Mouse (Mus musculus) embryonic facial prominence, embryonic 14.5 days (tissue): ENCODE measurements around the gene Wdr4. TPM values are rescaled to one million over a fixed set of nuclear protein-coding genes. Genes with fewer than 3 reads are reported as not detected.

Source experiments
- ATAC-seq: fragments of 200-750 bp; cut with Nextera tagmentation; 2 replicates; pipeline ENCODE4 v1.8.0; 2017; ENCODE audit warnings: low read depth, moderate number of reproducible peaks, moderate TSS enrichment
- DNase-seq: peaks from one replicate; pipeline ENCODE4 v3.0.0-alpha.2; 2015; ENCODE audit warnings: low spot score
- H3K27ac ChIP-seq: fragments of 300-500 bp; sonication (generic); replicated peaks from 2 replicates; pipeline ENCODE4 v1.5.1; 2014; ENCODE audit warnings: low read depth, mild to moderate bottlenecking, low read length, moderate library complexity
- H3K27me3 ChIP-seq: fragments of 300-500 bp; sonication (generic); replicated peaks from 2 replicates; pipeline ENCODE4 v1.6.1; 2014; ENCODE audit warnings: low read length; ENCODE audit not compliant: control insufficient read depth, insufficient read depth
- H3K36me3 ChIP-seq: fragments of 300-500 bp; sonication (generic); 2 replicates; pipeline ENCODE4 v1.6.1; 2014; ENCODE audit warnings: low read length, mixed read lengths; ENCODE audit not compliant: control insufficient read depth, insufficient read depth
- H3K4me1 ChIP-seq: fragments of 300-500 bp; sonication (generic); 2 replicates; pipeline ENCODE4 v1.6.1; 2014; ENCODE audit warnings: antibody characterized with exemption, low read length; ENCODE audit not compliant: control insufficient read depth, insufficient read depth
- H3K4me2 ChIP-seq: fragments of 300-500 bp; sonication (generic); 2 replicates; pipeline ENCODE4 v1.6.1; 2014; ENCODE audit warnings: low read depth, mild to moderate bottlenecking, low read length, moderate library complexity, mixed read lengths
- H3K4me3 ChIP-seq: fragments of 300-500 bp; sonication (generic); 2 replicates; pipeline ENCODE4 v1.5.1; 2014; ENCODE audit warnings: low read depth, mild to moderate bottlenecking, low read length
- H3K9ac ChIP-seq: fragments of 300-500 bp; sonication (generic); 2 replicates; pipeline ENCODE4 v1.6.1; 2014; ENCODE audit warnings: low read depth, mild to moderate bottlenecking, low read length, moderate library complexity, mixed read lengths
- H3K9me3 ChIP-seq: fragments of 300-500 bp; sonication (generic); 2 replicates; pipeline ENCODE4 v1.6.1; 2016; ENCODE audit warnings: low read length; ENCODE audit not compliant: control insufficient read depth
- WGBS: fragments of 180-500 bp; shearing (Covaris S2); extraction: QIAGEN DNeasy Blood & Tissue Kit; methylation state at CpG from one replicate; pipeline ENCODE4 v1.1.7; 2014; 5-methylcytosine and 5-hydroxymethylcytosine counted together
- polyA plus RNA-seq: library from polyadenylated mRNA; unstranded; fragments of >200 nt; fragmentation: Nextera tagmentation; extraction: Ambion mirVana; gene quantifications from 2 replicates; pipeline ENCODE4 v1.2.1, GENCODE M21; 2014

The Wdr4 gene
- 29.3 and 31.7 TPM in 2 replicates for polyA plus RNA-seq

DNA sequence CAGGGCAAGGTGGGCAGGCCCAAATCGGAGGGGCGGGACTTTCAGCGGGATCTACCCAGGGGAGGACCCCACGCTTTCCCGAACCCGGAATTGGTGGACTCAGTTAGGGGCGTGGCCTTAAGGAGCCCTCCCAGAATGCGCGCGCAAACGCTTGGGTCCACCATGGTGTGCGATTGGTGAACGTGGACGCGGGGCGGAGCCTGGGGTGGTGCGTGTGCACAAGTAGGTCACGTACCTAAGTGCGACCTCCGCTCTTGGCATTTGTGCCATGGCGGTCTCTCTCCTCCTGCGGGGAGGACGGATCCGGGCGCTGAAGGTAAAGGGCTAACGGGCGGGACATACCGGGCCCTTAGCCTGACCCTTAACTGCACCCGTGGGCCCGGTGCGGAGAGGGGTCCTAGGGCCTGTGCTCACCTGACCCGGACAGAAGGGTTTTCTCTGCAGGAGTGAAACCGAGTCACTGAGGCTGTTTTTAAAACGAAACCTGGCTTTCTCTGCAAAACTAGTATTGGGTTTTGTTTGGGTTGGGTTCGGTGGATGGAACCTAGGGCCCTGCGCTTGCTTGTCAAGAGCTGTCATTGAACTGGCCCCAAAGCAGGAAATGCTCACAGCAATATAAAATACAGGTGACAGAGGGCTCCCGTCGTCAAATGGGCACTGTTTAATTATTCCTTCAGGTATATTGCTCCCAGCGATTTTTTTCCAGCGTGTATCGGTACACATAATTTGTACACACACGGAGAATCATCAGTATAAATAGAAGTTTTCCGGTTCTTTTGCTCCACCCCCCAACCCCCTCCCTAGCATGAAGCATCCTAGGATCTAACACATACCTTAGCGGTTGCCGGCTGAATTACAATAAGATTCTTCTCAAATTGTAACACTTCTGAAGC is at the start of gene Wdr4, which contains the start of gene Ndufv3:
Gene Wdr4, minus strand, starts transcription at position 35 of the 893 bp plus-strand sequence.
Gene Ndufv3, plus strand, starts transcription at position 170 of the 893 bp plus-strand sequence.
- Histone ChIP-seq H3K9ac (peak within 1 kb of the TSS; percentile 80), H3K9me3 (no peaks in the 10 kb centered on the region), H3K4me2 (peak within 1 kb of the TSS; percentile 81), H3K4me3 (peak within 1 kb of the TSS; percentile 86), H3K27ac (peak within 1 kb of the TSS; percentile 83), H3K27me3 (no peaks in the 10 kb centered on the region), H3K4me1 (peaks cover 16% of the 10 kb centered on the region), H3K36me3 (peaks cover 26% of the 10 kb centered on the region)
- WGBS = under 1% methylated on average over 39 of the region's 45 CpGs
- DNase-seq = peak; percentile 100
- peak; percentile 98 for ATAC-seq

DNA sequence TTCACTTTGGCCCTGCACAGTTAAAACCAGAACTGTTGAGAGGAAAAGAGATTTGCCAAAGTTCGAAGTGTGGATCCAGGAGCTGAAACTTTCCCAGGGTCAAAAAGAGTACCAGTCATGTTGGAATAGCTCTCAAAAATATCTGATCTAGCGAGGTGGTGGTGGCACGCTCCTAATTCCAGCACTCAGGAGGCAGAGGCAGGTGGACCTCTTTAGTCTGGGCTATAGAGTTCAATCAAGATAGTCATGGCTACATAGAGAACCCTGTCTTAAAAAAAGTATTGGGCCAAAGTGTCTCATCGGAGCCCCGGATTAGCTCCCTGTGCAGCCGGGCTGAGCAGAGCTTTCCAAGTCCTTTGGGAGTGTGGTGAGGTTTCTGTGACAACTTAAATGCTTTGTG is 46.5 kb upstream of the Wdr4 start:
- H3K36me3 ChIP-seq = no peaks in the 10 kb centered on the region
- H3K4me1 ChIP-seq = peaks cover 31% of the 10 kb centered on the region
- no peaks in the 10 kb centered on the region for H3K27me3 ChIP-seq
- ATAC-seq (no peak), DNase-seq (no peak)
- peak overlapping the region; percentile 85 for H3K4me2 ChIP-seq
- WGBS = 63% methylated on average over 6 of the region's 6 CpGs
- H3K4me3 ChIP-seq = peak overlapping the region; percentile 90
- H3K9ac ChIP-seq = peak overlapping the region; percentile 91
- no peaks in the 10 kb centered on the region for H3K9me3 ChIP-seq
- H3K27ac ChIP-seq = peak overlapping the region; percentile 98; the same call in 1 of the 2 replicates

DNA sequence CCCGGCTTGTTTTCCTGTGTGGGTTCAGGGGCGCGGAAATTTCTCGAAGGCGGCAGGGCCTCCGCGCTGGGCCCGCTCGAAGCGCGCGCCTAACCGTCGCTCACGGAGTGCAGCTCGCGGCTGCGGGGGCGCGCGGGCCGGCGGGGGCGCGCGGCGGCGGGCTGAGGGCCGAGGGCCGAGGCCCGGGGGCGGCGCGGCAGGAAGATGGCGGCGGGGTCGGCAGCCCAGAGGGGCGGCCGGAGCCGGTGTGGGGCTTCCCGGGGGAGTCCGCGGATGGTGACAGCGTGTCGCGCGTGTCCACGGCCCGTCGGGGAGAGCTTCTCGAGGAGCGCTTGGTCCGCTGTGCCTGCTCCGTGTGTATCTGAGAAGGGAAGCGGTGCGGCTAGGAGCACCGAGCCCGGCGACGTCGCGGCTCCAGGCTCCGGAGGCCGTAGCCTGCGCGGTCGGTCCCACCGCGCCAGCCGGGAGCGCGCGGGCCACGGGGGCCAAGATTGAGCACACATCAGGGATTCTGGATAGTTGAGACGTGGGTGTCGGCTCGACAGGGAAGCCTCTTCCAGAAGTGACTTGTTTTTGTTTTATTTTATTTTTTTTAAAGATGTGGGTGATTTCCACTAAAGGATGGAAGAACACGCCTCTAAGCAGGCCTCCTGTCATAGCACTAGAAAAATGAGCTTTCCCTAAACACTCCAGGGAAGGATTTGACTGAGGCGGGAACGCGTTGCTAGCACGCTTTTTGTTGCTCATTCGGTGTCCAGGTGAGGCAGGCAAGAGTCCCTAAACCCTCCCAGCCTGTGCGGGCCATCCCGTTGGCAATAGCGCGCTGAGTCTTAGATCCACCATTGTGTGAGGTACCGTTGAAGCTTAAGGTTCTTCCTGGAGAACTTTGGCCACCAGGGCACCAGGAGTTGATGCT is 45.6 kb upstream of the Wdr4 start:
- WGBS = under 1% methylated on average over 42 of the region's 88 CpGs
- peak; percentile 89 for DNase-seq
- peak overlapping the region; percentile 85 for H3K4me2 ChIP-seq

GRCm38 (mm10) chr17:31564858-31565140 is 45.0 kb upstream of the Wdr4 start:
- Histone ChIP-seq H3K4me3 (peak overlapping the region; percentile 90), H3K27me3 (no peaks in the 10 kb centered on the region), H3K27ac (peak overlapping the region; percentile 98), H3K36me3 (no peaks in the 10 kb centered on the region), H3K4me2 (peak overlapping the region; percentile 85), H3K9me3 (no peaks in the 10 kb centered on the region), H3K4me1 (peaks cover 31% of the 10 kb centered on the region), H3K9ac (peak overlapping the region; percentile 91)
- DNase-seq = no peak
- 0% methylated on average over 6 of the region's 44 CpGs for WGBS
- no peak for ATAC-seq

More for the DNA sequence above, 45.6 kb upstream of the Wdr4 start:
- peak; percentile 53 for ATAC-seq
- Histone ChIP-seq H3K4me3 (peak overlapping the region; percentile 90), H3K9me3 (no peaks in the 10 kb centered on the region), H3K9ac (peak overlapping the region; percentile 91), H3K27ac (peak overlapping the region; percentile 98), H3K36me3 (no peaks in the 10 kb centered on the region), H3K27me3 (no peaks in the 10 kb centered on the region), H3K4me1 (peaks cover 31% of the 10 kb centered on the region)

DNA sequence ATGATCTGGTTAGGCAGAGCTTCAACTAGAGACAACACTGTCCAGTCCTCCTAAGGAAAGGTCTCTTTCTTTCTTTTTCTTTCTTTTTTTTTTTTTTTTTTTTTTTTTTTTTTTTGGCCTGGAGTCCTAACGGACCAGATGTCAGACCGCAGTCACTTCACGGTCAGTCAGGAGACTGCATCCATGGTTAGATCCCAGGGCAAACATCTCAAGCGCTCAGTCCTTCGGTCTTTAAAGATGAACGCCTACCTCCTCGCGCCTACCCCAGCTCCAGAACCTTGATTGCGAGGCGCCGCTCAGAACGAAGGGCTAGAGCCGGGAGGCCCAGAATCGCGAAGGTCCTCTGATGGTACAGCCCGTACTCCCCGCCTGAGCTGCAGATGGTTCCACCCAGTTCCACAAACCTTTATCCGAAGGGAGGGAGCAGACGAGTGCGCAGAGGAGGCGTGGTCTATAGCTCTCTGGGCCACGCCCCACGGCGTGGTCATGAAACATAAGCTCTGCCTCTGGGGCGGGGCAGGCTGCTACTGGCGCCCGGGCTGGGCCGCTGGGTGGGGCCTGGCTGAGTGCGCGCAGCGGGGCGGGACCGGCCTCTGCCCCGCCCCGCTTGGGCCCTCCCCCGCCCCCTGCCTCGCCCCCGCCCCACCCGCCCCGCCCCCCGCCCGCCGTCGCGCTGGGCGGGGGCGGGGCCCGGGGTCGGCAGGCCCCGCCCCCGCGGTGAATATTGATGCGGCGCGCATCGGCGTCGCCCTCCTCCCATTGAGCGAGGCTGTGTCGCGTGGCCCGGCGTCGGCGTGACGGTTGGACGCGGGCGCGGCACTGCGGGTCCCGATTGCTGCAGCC is 44.5 kb upstream of the Wdr4 start, which contains the start of gene Pknox1:
Gene Pknox1, plus strand, starts transcription at position 720 of the 843 bp plus-strand sequence.
- Histone ChIP-seq H3K27me3 (no peaks in the 10 kb centered on the region), H3K4me3 (peak within 1 kb of the TSS; percentile 90), H3K36me3 (no peaks in the 10 kb centered on the region), H3K4me2 (peak within 1 kb of the TSS; percentile 85), H3K9me3 (no peaks in the 10 kb centered on the region), H3K27ac (peak within 1 kb of the TSS; percentile 98), H3K4me1 (peaks cover 31% of the 10 kb centered on the region), H3K9ac (peak within 1 kb of the TSS; percentile 91)
- ATAC-seq (peak; percentile 96), DNase-seq (peak; percentile 100)
- under 1% methylated on average over 37 of the region's 72 CpGs for WGBS

- DNase-seq = no peak
- ATAC-seq = no peak
- 13% methylated on average over 12 of the region's 12 CpGs for WGBS
Observed at GRCm38 (mm10) chr17:31563632-31564014, 43.8 kb upstream of the Wdr4 start.

DNA sequence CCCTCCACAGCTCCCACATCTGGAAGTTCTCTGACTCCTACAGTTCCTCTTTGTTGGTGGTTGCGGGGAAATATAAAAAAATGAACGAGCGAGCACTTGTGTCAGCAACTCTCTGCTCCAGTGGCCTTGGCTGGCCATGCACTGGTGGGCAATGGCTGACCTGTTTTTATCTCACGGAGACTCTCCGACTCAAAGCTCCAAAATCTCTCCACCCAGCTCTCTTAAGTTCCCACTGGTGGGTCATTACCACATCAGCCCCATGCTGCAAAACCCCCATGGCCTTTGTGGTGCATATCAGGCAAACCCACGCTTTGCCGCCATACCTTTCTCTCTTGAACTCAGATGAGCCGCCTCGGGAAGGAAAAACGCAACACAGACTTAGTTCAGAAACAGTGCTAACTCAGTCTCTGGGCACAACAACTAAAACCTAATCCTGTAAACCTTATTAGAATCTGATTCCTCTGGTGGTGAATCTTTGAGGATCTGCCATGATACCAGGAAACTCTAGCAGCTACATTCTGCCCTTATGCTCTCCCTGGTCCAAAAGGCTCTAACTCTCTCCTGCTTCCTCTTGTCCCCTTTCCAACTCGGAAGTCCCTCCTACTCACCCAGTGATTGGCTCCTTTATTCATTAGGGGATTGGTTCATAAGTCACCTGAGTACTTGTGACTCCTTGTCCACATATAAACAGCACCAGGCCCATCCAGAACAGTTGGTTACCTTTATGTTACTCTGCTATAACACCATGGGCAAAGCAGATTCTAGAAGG is 39.4 kb upstream of the Wdr4 start:
- Histone ChIP-seq H3K4me3 (no peak overlapping the region), H3K27me3 (no peaks in the 10 kb centered on the region), H3K36me3 (no peaks in the 10 kb centered on the region), H3K4me2 (no peak overlapping the region), H3K9ac (no peak overlapping the region), H3K4me1 (peaks cover 22% of the 10 kb centered on the region), H3K27ac (no peak overlapping the region), H3K9me3 (no peaks in the 10 kb centered on the region)
- ATAC-seq = no peak
- no peak for DNase-seq
- WGBS = 81% methylated on average over 11 of the region's 11 CpGs

More at GRCm38 (mm10) chr17:31563632-31564014, 43.8 kb upstream of the Wdr4 start:
- no peaks in the 10 kb centered on the region for H3K36me3 ChIP-seq
- H3K27ac ChIP-seq = peak overlapping the region; percentile 91
- H3K9me3 ChIP-seq = no peaks in the 10 kb centered on the region
- peak overlapping the region; percentile 61 for H3K9ac ChIP-seq
- peak overlapping the region; percentile 67 for H3K4me2 ChIP-seq
- H3K4me1 ChIP-seq = peaks cover 31% of the 10 kb centered on the region
- peak overlapping the region; percentile 37 for H3K4me3 ChIP-seq
- H3K27me3 ChIP-seq = no peaks in the 10 kb centered on the region
